Mouse (Mus musculus) forebrain, embryonic 16.5 days (tissue): ENCODE measurements around the gene Haus4. TPM values are rescaled to one million over a fixed set of nuclear protein-coding genes. Genes with fewer than 3 reads are reported as not detected.

Experiments
- ATAC-seq: fragments of 200-750 bp; cut with Nextera tagmentation; 2 replicates; pipeline ENCODE4 v1.8.0; 2017; ENCODE audit warnings: mild to moderate bottlenecking, moderate library complexity
- H3K27ac ChIP-seq: fragments of 300-500 bp; sonication (generic); 2 replicates; pipeline ENCODE4 v1.5.1; 2014; ENCODE audit warnings: low read length, control low read depth
- H3K27me3 ChIP-seq: fragments of 300-500 bp; sonication (generic); replicated peaks from 2 replicates; pipeline ENCODE4 v1.6.1; 2014; ENCODE audit warnings: low read length; ENCODE audit not compliant: control insufficient read depth, insufficient read depth
- H3K36me3 ChIP-seq: fragments of 300-500 bp; sonication (generic); 2 replicates; pipeline ENCODE4 v1.6.1; 2014; ENCODE audit not compliant: control insufficient read depth, insufficient read depth
- H3K4me1 ChIP-seq: fragments of 300-500 bp; sonication (generic); replicated peaks from 2 replicates; pipeline ENCODE4 v1.6.1; 2014; ENCODE audit warnings: low read length; ENCODE audit not compliant: control insufficient read depth, insufficient read depth
- H3K4me2 ChIP-seq: fragments of 300-500 bp; sonication (generic); 2 replicates; pipeline ENCODE4 v1.6.1; 2014; ENCODE audit warnings: mild to moderate bottlenecking, low read length, control low read depth
- H3K4me3 ChIP-seq: fragments of 300-500 bp; sonication (generic); replicated peaks from 2 replicates; pipeline ENCODE4 v1.5.1; 2014; ENCODE audit warnings: mild to moderate bottlenecking, low read length, control low read depth
- H3K9ac ChIP-seq: fragments of 300-500 bp; sonication (generic); replicated peaks from 2 replicates; pipeline ENCODE4 v1.6.1; 2014; ENCODE audit warnings: low read depth, low read length, control low read depth
- H3K9me3 ChIP-seq: fragments of 300-500 bp; sonication (generic); 2 replicates; pipeline ENCODE4 v1.6.1; 2016; ENCODE audit warnings: low read length; ENCODE audit not compliant: control insufficient read depth
- WGBS: fragments of 180-500 bp; shearing (Covaris S2); extraction: QIAGEN DNeasy Blood & Tissue Kit; methylation state at CpG from one replicate; pipeline ENCODE4 v1.1.7; 2014; 5-methylcytosine and 5-hydroxymethylcytosine counted together
- polyA plus RNA-seq: library from polyadenylated mRNA; unstranded; fragments of >200 nt; fragmentation: Nextera tagmentation; extraction: Ambion mirVana; gene quantifications from 2 replicates; pipeline ENCODE4 v1.2.1, GENCODE M21; 2015

Gene Haus4
- polyA plus RNA-seq, 1 experiment from 2014 or later: 25.9 TPM

- no peak for ATAC-seq
- no peak overlapping the region for H3K27ac ChIP-seq
- 66% methylated on average over 8 of the region's 8 CpGs for WGBS
- H3K9ac ChIP-seq: no peak overlapping the region
- H3K4me1 ChIP-seq: peaks cover 7% of the 10 kb centered on the region
- no peaks in the 10 kb centered on the region for H3K9me3 ChIP-seq
- H3K4me3 ChIP-seq: no peak overlapping the region
- no peaks in the 10 kb centered on the region for H3K27me3 ChIP-seq
- H3K4me2 ChIP-seq: no peak overlapping the region
- no peaks in the 10 kb centered on the region for H3K36me3 ChIP-seq
Observed at GRCm38 (mm10) chr14:54557330-54557729, 2.9 kb upstream of the Haus4 start.

DNA sequence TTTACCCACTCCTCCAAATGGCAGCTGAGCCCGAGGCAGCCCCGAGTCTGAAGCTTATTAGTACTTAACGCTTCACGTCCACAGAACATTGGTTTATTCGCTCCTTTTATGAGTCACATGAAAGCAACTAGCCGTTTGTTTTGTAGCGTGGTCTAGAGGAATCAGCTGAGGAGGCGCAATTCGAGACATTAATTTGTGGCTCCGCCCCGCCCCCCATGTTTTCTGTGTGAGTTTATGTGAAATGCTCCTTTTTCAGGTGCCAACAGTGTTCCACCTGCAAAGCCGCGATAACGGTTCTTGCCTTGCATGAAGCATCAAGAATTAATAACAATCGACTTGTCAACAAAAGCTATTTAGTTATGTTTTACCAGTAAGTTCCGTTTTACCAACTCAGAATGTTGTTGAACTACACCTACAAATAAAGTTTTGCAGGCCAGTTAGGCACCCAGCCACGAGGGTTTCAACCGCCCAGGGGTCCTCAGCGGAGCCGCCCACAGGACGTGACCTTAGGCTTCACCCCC is 902 bp downstream of the Haus4 start:
- Histone ChIP-seq H3K9ac (peak overlapping the region; percentile 66), H3K27me3 (no peaks in the 10 kb centered on the region), H3K9me3 (no peaks in the 10 kb centered on the region), H3K4me2 (peak overlapping the region; percentile 95), H3K27ac (no peak overlapping the region; the same call in 1 of the 2 replicates), H3K4me3 (peak overlapping the region; percentile 69), H3K36me3 (peaks cover 2% of the 10 kb centered on the region; the same call in 1 of the 2 replicates), H3K4me1 (peaks cover 7% of the 10 kb centered on the region)
- WGBS: 2% methylated on average over 21 of the region's 21 CpGs
- no peak; the same call in 1 of the 2 replicates for ATAC-seq

GRCm38 (mm10) chr14:54544703-54545102 is 9.7 kb downstream of the Haus4 start:
- H3K27ac ChIP-seq: no peak overlapping the region
- H3K4me1 ChIP-seq: no peaks in the 10 kb centered on the region
- no peak overlapping the region for H3K4me3 ChIP-seq
- no peak overlapping the region for H3K4me2 ChIP-seq
- H3K9me3 ChIP-seq: no peaks in the 10 kb centered on the region
- H3K9ac ChIP-seq: no peak overlapping the region
- no peaks in the 10 kb centered on the region for H3K27me3 ChIP-seq
- WGBS: 92% methylated on average over 5 of the region's 5 CpGs
- peaks cover 5% of the 10 kb centered on the region; the same call in 1 of the 2 replicates for H3K36me3 ChIP-seq
- no peak for ATAC-seq

DNA sequence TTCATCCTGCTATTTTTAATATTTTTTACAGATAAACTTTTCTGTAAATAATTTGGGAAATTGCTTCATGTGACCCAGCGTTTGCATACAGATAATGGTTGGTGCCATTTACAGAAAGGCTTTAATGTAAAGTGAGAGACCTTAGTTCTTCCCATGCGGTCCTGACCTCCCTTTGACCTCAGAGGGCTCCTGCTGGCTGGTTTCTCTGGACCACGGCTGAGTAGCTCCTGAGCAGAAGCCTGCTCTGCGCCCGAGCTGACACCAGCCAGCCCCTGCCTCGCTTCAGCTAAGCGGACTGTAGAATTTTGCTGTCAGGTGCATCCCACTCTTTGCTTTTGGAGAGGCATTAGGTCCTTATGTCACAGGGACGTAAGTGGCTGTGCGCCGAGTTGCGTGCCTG is 13.6 kb downstream of the Haus4 start:
- H3K27me3 ChIP-seq: no peaks in the 10 kb centered on the region
- H3K27ac ChIP-seq: no peak overlapping the region
- H3K9me3 ChIP-seq: no peaks in the 10 kb centered on the region
- no peaks in the 10 kb centered on the region for H3K4me1 ChIP-seq
- H3K9ac ChIP-seq: no peak overlapping the region
- H3K36me3 ChIP-seq: peaks cover 3% of the 10 kb centered on the region; the same call in 1 of the 2 replicates
- WGBS: 68% methylated on average over 11 of the region's 11 CpGs
- no peak overlapping the region for H3K4me2 ChIP-seq
- H3K4me3 ChIP-seq: no peak overlapping the region
- no peak for ATAC-seq

DNA sequence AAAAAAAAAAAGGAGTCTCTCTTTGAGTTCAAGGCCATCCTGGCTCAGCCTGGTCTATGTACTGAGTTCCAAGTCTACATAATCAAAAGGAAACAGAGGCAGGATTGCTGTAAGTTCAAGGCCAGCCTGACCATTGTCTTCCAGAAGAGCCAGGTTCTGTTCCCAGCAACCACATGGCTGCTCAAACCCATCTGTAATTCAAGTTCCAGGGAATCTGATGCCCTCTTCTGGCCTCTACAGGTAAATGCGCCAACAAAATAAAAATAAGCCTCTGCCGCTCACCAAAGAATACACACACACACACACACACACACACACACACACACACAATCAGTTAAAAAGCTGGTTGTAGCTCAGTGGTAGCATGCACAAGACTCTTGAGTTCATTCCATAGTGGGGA is 15.8 kb downstream of the Haus4 start:
- no peaks in the 10 kb centered on the region for H3K9me3 ChIP-seq
- 93% methylated on average over 2 of the region's 2 CpGs for WGBS
- no peak overlapping the region for H3K4me2 ChIP-seq
- H3K9ac ChIP-seq: no peak overlapping the region
- H3K4me3 ChIP-seq: no peak overlapping the region
- peaks cover 3% of the 10 kb centered on the region; the same call in 1 of the 2 replicates for H3K36me3 ChIP-seq
- no peaks in the 10 kb centered on the region for H3K4me1 ChIP-seq
- ATAC-seq: no peak
- H3K27ac ChIP-seq: no peak overlapping the region
- no peaks in the 10 kb centered on the region for H3K27me3 ChIP-seq

GRCm38 (mm10) chr14:54528446-54529111 is 25.8 kb downstream of the Haus4 start:
- H3K36me3 ChIP-seq: no peaks in the 10 kb centered on the region
- no peak overlapping the region for H3K4me2 ChIP-seq
- no peak overlapping the region for H3K27ac ChIP-seq
- peak; percentile 72 for ATAC-seq
- no peaks in the 10 kb centered on the region for H3K9me3 ChIP-seq
- no peaks in the 10 kb centered on the region for H3K27me3 ChIP-seq
- 12% methylated on average over 17 of the region's 17 CpGs for WGBS
- no peak overlapping the region for H3K9ac ChIP-seq
- H3K4me1 ChIP-seq: peaks cover 11% of the 10 kb centered on the region
- H3K4me3 ChIP-seq: no peak overlapping the region

DNA sequence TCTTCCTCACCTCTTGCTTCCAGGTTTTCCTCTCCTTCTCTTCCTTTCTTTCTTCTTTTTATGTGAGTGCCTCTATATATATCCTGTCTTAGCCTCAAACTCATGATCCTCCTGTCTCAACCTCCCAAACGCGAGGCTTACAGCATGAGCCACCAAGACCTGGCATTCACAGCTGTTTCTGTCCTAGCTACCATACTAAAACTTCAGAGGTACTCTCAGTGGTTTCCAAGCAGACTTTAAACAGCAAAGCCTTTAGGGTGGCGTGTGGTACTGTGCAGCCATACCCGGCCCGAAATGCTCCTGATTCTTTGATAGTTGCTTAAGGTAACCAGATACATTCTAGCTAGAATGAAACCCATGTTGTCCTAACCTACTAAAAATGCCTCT is 26.4 kb downstream of the Haus4 start:
- H3K9me3 ChIP-seq: no peaks in the 10 kb centered on the region
- 19% methylated on average over 5 of the region's 5 CpGs for WGBS
- peaks cover 11% of the 10 kb centered on the region for H3K4me1 ChIP-seq
- peak overlapping the region; percentile 68; the same call in 1 of the 2 replicates for H3K27ac ChIP-seq
- H3K36me3 ChIP-seq: no peaks in the 10 kb centered on the region
- ATAC-seq: peak; percentile 6; the same call in 1 of the 2 replicates
- H3K9ac ChIP-seq: no peak overlapping the region
- H3K4me2 ChIP-seq: peak overlapping the region; percentile 73
- H3K27me3 ChIP-seq: no peaks in the 10 kb centered on the region
- peak overlapping the region; percentile 49 for H3K4me3 ChIP-seq

GRCm38 (mm10) chr14:54527227-54528006 is 27.0 kb downstream of the Haus4 start:
- peak overlapping the region; percentile 68 for H3K27ac ChIP-seq
- H3K4me2 ChIP-seq: peak overlapping the region; percentile 73
- peak overlapping the region; percentile 68 for H3K9ac ChIP-seq
- no peaks in the 10 kb centered on the region for H3K27me3 ChIP-seq
- no peaks in the 10 kb centered on the region for H3K36me3 ChIP-seq
- peaks cover 11% of the 10 kb centered on the region for H3K4me1 ChIP-seq
- H3K9me3 ChIP-seq: no peaks in the 10 kb centered on the region
- ATAC-seq: peak; percentile 81
- H3K4me3 ChIP-seq: peak overlapping the region; percentile 49
- under 1% methylated on average over 18 of the region's 18 CpGs for WGBS

DNA sequence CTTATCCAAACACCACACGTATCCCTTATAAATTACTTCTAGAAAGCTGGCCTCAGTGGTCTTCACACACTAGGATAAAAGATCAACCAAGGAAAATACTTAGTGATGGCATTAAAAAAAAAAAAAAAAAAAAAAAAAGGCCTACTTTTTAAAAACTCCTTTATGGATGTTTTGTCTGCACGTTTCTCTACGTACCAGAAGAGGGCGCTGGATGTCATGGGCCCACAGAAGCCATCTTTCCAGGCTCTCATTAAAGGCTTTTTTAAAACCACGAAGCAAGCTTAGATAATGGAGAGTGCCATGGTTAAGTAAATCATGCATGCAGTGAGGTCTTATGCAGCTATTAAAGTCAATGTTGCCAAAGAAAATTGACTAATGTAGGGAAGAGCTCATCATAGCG is 30.8 kb downstream of the Haus4 start:
- no peak overlapping the region for H3K4me2 ChIP-seq
- H3K4me1 ChIP-seq: peaks cover 17% of the 10 kb centered on the region
- no peaks in the 10 kb centered on the region for H3K9me3 ChIP-seq
- no peak overlapping the region for H3K9ac ChIP-seq
- H3K36me3 ChIP-seq: no peaks in the 10 kb centered on the region
- no peaks in the 10 kb centered on the region for H3K27me3 ChIP-seq
- 24% methylated on average over 6 of the region's 6 CpGs for WGBS
- H3K4me3 ChIP-seq: no peak overlapping the region
- ATAC-seq: no peak
- H3K27ac ChIP-seq: no peak overlapping the region
